Mouse (Mus musculus): ENCODE data around the gene Mex3a. TPM values are rescaled to one million over a fixed set of nuclear protein-coding genes. Genes with fewer than 3 reads are reported as not detected.

Gene Mex3a
- polyA plus RNA-seq, 1 experiment from 2014 or later, result 26.3 TPM

GRCm38 (mm10) chr3:88579454-88580117, 47.4 kb downstream of the Mex3a start:
- ATAC-seq (ENCODE audit: insufficient number of reproducible peaks, insufficient read depth, low FRiP score, low read depth), result peak; percentile 75; the same call in 1 of the 2 replicates
- peaks cover 10% of the 10 kb centered on the region for H3K4me1 ChIP-seq (ENCODE audit: control insufficient read depth, insufficient read depth, low read length)
- WGBS, result under 1% methylated on average over 34 of the region's 34 CpGs
- H3K27me3 ChIP-seq (ENCODE audit: control insufficient read depth, insufficient read depth, low read length), result no peaks in the 10 kb centered on the region
- H3K4me2 ChIP-seq (replicated peaks; ENCODE audit: low read depth, low read length), result peak overlapping the region; percentile 88
- H3K4me3 ChIP-seq (ENCODE audit: low read depth, low read length), result peak overlapping the region; percentile 90
- peaks cover 26% of the 10 kb centered on the region for H3K36me3 ChIP-seq (ENCODE audit: control insufficient read depth, insufficient read depth, low read length)
- H3K9ac ChIP-seq (replicated peaks; ENCODE audit: low read depth, low read length), result peak overlapping the region; percentile 67
- H3K9me3 ChIP-seq (ENCODE audit: control insufficient read depth, low read depth, low read length), result no peaks in the 10 kb centered on the region
- H3K27ac ChIP-seq (ENCODE audit: low read length), result peak overlapping the region; percentile 48; the same call in 1 of the 2 replicates

DNA sequence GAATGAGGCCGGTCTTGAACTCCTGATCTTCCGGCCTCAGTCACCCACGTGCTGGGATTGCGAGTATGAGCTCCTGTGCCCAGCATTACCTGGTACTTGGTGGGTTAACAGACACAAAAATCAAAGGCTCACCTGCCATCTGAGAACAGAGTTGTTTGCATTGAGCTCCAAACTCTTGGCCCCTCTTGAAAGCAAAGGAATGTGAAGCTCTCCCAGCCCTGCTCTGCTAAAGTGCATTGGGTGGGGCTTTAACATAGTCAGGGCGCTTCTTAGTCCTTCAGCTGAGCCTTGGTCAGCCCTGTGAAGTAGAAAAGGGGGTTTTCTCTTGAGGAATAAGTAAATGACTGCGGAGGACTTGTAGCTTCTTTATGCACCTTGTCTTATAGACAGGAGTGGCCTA, 53.6 kb downstream of the Mex3a start:
- ATAC-seq (ENCODE audit: insufficient number of reproducible peaks, insufficient read depth, low FRiP score, low read depth), result no peak
- Histone ChIP-seq H3K4me1 (ENCODE audit: control insufficient read depth, insufficient read depth, low read length) (no peaks in the 10 kb centered on the region), H3K9me3 (ENCODE audit: control insufficient read depth, low read depth, low read length) (no peaks in the 10 kb centered on the region), H3K9ac (replicated peaks; ENCODE audit: low read depth, low read length) (no peak overlapping the region), H3K27me3 (ENCODE audit: control insufficient read depth, insufficient read depth, low read length) (no peaks in the 10 kb centered on the region), H3K4me2 (replicated peaks; ENCODE audit: low read depth, low read length) (no peak overlapping the region), H3K4me3 (ENCODE audit: low read depth, low read length) (no peak overlapping the region), H3K36me3 (ENCODE audit: control insufficient read depth, insufficient read depth, low read length) (peaks cover 59% of the 10 kb centered on the region), H3K27ac (ENCODE audit: low read length) (no peak overlapping the region)
- 87% methylated on average over 6 of the region's 6 CpGs for WGBS

DNA sequence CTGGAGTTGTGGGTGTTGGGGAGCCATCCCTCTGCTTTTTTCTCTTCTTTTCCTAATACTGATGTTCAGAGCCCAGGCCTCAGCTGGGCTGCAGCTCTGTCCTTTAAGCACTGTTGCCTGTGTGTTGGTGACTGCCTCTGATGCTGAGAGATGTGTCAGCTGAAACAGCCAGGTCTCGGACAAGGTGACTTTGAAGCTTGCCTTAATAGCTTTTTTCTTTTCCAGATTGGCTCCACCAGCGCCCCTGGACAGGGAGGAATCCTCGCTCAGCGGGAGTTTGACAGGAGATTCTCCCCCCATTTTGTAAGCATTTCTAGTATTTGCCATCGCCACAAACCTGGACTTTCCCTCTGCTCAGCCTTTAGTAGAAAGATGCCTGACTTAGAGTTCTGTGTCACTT, 54.4 kb downstream of the Mex3a start:
- Histone ChIP-seq H3K4me2 (replicated peaks; ENCODE audit: low read depth, low read length) (no peak overlapping the region), H3K9ac (replicated peaks; ENCODE audit: low read depth, low read length) (no peak overlapping the region), H3K4me3 (ENCODE audit: low read depth, low read length) (no peak overlapping the region), H3K36me3 (ENCODE audit: control insufficient read depth, insufficient read depth, low read length) (peaks cover 55% of the 10 kb centered on the region), H3K4me1 (ENCODE audit: control insufficient read depth, insufficient read depth, low read length) (no peaks in the 10 kb centered on the region), H3K27me3 (ENCODE audit: control insufficient read depth, insufficient read depth, low read length) (no peaks in the 10 kb centered on the region), H3K27ac (ENCODE audit: low read length) (no peak overlapping the region), H3K9me3 (ENCODE audit: control insufficient read depth, low read depth, low read length) (no peaks in the 10 kb centered on the region)
- 95% methylated on average over 5 of the region's 5 CpGs for whole genome bisulfite sequencing
- no peak for ATAC-seq (ENCODE audit: insufficient number of reproducible peaks, insufficient read depth, low FRiP score, low read depth)

DNA sequence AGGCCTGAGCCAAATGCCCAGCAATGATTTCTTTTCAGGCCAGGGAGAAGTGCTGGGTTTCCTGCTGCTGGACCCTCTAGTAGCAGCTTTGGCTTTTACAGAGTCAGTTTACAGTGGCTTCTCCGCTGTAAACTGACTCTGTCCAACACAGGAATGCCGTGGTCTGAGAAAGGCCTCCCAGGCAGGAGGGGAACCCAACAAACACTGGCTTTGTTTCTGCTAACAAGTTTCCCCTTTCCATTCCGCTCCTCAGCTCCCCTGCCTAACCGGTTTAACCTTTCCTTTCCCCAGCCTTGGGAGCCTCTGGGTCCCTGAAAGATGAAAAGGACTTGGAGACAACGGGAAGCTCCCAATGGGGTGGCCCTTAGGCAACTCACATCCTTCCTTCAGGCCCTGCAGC, 58.1 kb downstream of the Mex3a start:
- H3K4me2 ChIP-seq (replicated peaks; ENCODE audit: low read depth, low read length), result no peak overlapping the region
- H3K9me3 ChIP-seq (ENCODE audit: control insufficient read depth, low read depth, low read length), result no peaks in the 10 kb centered on the region
- WGBS, result 22% methylated on average over 5 of the region's 5 CpGs
- H3K27ac ChIP-seq (ENCODE audit: low read length), result peak overlapping the region; percentile 22; the same call in 1 of the 2 replicates
- no peaks in the 10 kb centered on the region for H3K27me3 ChIP-seq (ENCODE audit: control insufficient read depth, insufficient read depth, low read length)
- no peaks in the 10 kb centered on the region; the same call in 1 of the 2 replicates for H3K4me1 ChIP-seq (ENCODE audit: control insufficient read depth, insufficient read depth, low read length)
- no peak overlapping the region for H3K9ac ChIP-seq (replicated peaks; ENCODE audit: low read depth, low read length)
- no peak overlapping the region for H3K4me3 ChIP-seq (ENCODE audit: low read depth, low read length)
- H3K36me3 ChIP-seq (ENCODE audit: control insufficient read depth, insufficient read depth, low read length), result peaks cover 33% of the 10 kb centered on the region
- no peak for ATAC-seq (ENCODE audit: insufficient number of reproducible peaks, insufficient read depth, low FRiP score, low read depth)

MicroRNAs encoded within 50 kb of the gene (microRNA counts, 519-probe panel; counts per million panel counts)
- microRNA mmu-miR-1905, result not detected

Small RNAs within 50 kb of the gene (microRNA-seq; reads per million reads assigned to microRNA genes)
- not detected for gene Mir1905

Other genes with a start within 250 kb of the Mex3a start
- gene Gm38392, start 245.2 kb upstream of the Mex3a start, polyA plus RNA-seq (2014; fragmentation: Nextera tagmentation; extraction: Ambion mirVana), result 0.33 and 0.64 TPM in 2 replicates
- 12.9 and 13.8 TPM in 2 replicates for gene Tsacc, start 235.4 kb upstream of the Mex3a start, polyA plus RNA-seq (2014; fragmentation: Nextera tagmentation; extraction: Ambion mirVana)
- 495 and 512 TPM in 2 replicates for gene Cct3, start 235.3 kb upstream of the Mex3a start, polyA plus RNA-seq (2014; fragmentation: Nextera tagmentation; extraction: Ambion mirVana)
- gene Glmp, start 207.4 kb upstream of the Mex3a start, polyA plus RNA-seq (2014; fragmentation: Nextera tagmentation; extraction: Ambion mirVana), result 121 and 132 TPM in 2 replicates
- 20.5 and 23.1 TPM in 2 replicates for gene Tmem79, start 196.2 kb upstream of the Mex3a start, polyA plus RNA-seq (2014; fragmentation: Nextera tagmentation; extraction: Ambion mirVana)
- 38.9 and 39.4 TPM in 2 replicates for gene Smg5, start 196.1 kb upstream of the Mex3a start, polyA plus RNA-seq (2014; fragmentation: Nextera tagmentation; extraction: Ambion mirVana)
- 10.8 and 11.2 TPM in 2 replicates for gene Paqr6, start 167.8 kb upstream of the Mex3a start, polyA plus RNA-seq (2014; fragmentation: Nextera tagmentation; extraction: Ambion mirVana)
- gene Bglap3, start 159.7 kb upstream of the Mex3a start, polyA plus RNA-seq (2014; fragmentation: Nextera tagmentation; extraction: Ambion mirVana), result 0.45 TPM in 1 of 2 replicates, not detected in the other
- gene Bglap2, start 153.7 kb upstream of the Mex3a start, polyA plus RNA-seq (2014; fragmentation: Nextera tagmentation; extraction: Ambion mirVana), result not detected in 2 replicates
- gene Bglap, start 147.9 kb upstream of the Mex3a start, polyA plus RNA-seq (2014; fragmentation: Nextera tagmentation; extraction: Ambion mirVana), result not detected in 2 replicates
- 136 and 143 TPM in 2 replicates for gene Pmf1, start 122.1 kb upstream of the Mex3a start, polyA plus RNA-seq (2014; fragmentation: Nextera tagmentation; extraction: Ambion mirVana)
- 18.2 and 18.4 TPM in 2 replicates for gene Slc25a44, start 107.3 kb upstream of the Mex3a start, polyA plus RNA-seq (2014; fragmentation: Nextera tagmentation; extraction: Ambion mirVana)
- 8.9 and 11.8 TPM in 2 replicates for gene Sema4a, start 71.2 kb upstream of the Mex3a start, polyA plus RNA-seq (2014; fragmentation: Nextera tagmentation; extraction: Ambion mirVana)
- gene Lmna, start 22.4 kb upstream of the Mex3a start, polyA plus RNA-seq (2014; fragmentation: Nextera tagmentation; extraction: Ambion mirVana), result 128 and 148 TPM in 2 replicates
- gene Rab25, start 15.9 kb downstream of the Mex3a start, polyA plus RNA-seq (2014; fragmentation: Nextera tagmentation; extraction: Ambion mirVana), result 57.0 and 67.9 TPM in 2 replicates
- 84.8 and 88.5 TPM in 2 replicates for gene Lamtor2, start 20.7 kb downstream of the Mex3a start, polyA plus RNA-seq (2014; fragmentation: Nextera tagmentation; extraction: Ambion mirVana)
- gene Ubqln4, start 21.4 kb downstream of the Mex3a start, polyA plus RNA-seq (2014; fragmentation: Nextera tagmentation; extraction: Ambion mirVana), result 48.4 TPM in 2 replicates
- gene Ssr2, start 43.5 kb downstream of the Mex3a start, polyA plus RNA-seq (2014; fragmentation: Nextera tagmentation; extraction: Ambion mirVana), result 295 and 301 TPM in 2 replicates
- gene Arhgef2, start 73.6 kb downstream of the Mex3a start, polyA plus RNA-seq (2014; fragmentation: Nextera tagmentation; extraction: Ambion mirVana), result 108 and 119 TPM in 2 replicates
- gene Rxfp4, start 120.7 kb downstream of the Mex3a start, polyA plus RNA-seq (2014; fragmentation: Nextera tagmentation; extraction: Ambion mirVana), result not detected in 2 replicates
- 81.9 and 90.4 TPM in 2 replicates for gene Khdc4, start 153.4 kb downstream of the Mex3a start, polyA plus RNA-seq (2014; fragmentation: Nextera tagmentation; extraction: Ambion mirVana)
- 63.4 and 73.9 TPM in 2 replicates for gene Rit1, start 184.4 kb downstream of the Mex3a start, polyA plus RNA-seq (2014; fragmentation: Nextera tagmentation; extraction: Ambion mirVana)
- gene Syt11, start 242.8 kb downstream of the Mex3a start, polyA plus RNA-seq (2014; fragmentation: Nextera tagmentation; extraction: Ambion mirVana), result 27.7 and 29.3 TPM in 2 replicates

Measured in stomach, embryonic 14.5 days (tissue).